Mouse (Mus musculus) neural tube, embryonic 14.5 days (tissue): ENCODE results near the gene Gnat1. TPM values are rescaled to one million over a fixed set of nuclear protein-coding genes. Genes with fewer than 3 reads are reported as not detected.

Source experiments
- ATAC-seq: fragments of 200-750 bp; cut with Nextera tagmentation; 2 replicates; pipeline ENCODE4 v1.8.0; 2017; ENCODE audit warnings: low read depth, mild to moderate bottlenecking, moderate TSS enrichment, moderate library complexity
- H3K27ac ChIP-seq: fragments of 300-500 bp; sonication (generic); 2 replicates; pipeline ENCODE4 v1.5.1; 2014; ENCODE audit warnings: low read depth, mild to moderate bottlenecking, control low read depth, low read length, moderate library complexity, mixed read lengths
- H3K27me3 ChIP-seq: fragments of 300-500 bp; sonication (generic); 2 replicates; pipeline ENCODE4 v1.6.1; 2014; ENCODE audit warnings: low read length; ENCODE audit not compliant: control insufficient read depth, insufficient read depth
- H3K36me3 ChIP-seq: fragments of 300-500 bp; sonication (generic); 2 replicates; pipeline ENCODE4 v1.6.1; 2014; ENCODE audit warnings: low read length, mixed read lengths; ENCODE audit not compliant: control insufficient read depth, insufficient read depth
- H3K4me1 ChIP-seq: fragments of 300-500 bp; sonication (generic); 2 replicates; pipeline ENCODE4 v1.6.1; 2014; ENCODE audit warnings: low read length; ENCODE audit not compliant: control insufficient read depth, insufficient read depth
- H3K4me2 ChIP-seq: fragments of 300-500 bp; sonication (generic); 2 replicates; pipeline ENCODE4 v1.6.1; 2014; ENCODE audit warnings: mild to moderate bottlenecking, low read depth, low read length, control low read depth
- H3K4me3 ChIP-seq: fragments of 300-500 bp; sonication (generic); 2 replicates; pipeline ENCODE4 v1.5.1; 2014; ENCODE audit warnings: low read depth, low read length, control low read depth, mixed read lengths
- H3K9ac ChIP-seq: fragments of 300-500 bp; sonication (generic); replicated peaks from 2 replicates; pipeline ENCODE4 v1.6.1; 2014; ENCODE audit warnings: low read depth, mild to moderate bottlenecking, control low read depth, low read length, mixed read lengths
- H3K9me3 ChIP-seq: fragments of 300-500 bp; sonication (generic); 2 replicates; pipeline ENCODE4 v1.6.1; 2016; ENCODE audit warnings: low read length; ENCODE audit not compliant: control insufficient read depth
- WGBS: fragments of 180-500 bp; shearing (Covaris S2); extraction: QIAGEN DNeasy Blood & Tissue Kit; methylation state at CpG from one replicate; pipeline ENCODE4 v1.1.7; 2014; 5-methylcytosine and 5-hydroxymethylcytosine counted together
- polyA plus RNA-seq: library from polyadenylated mRNA; unstranded; fragments of >200 nt; fragmentation: Nextera tagmentation; extraction: Ambion mirVana; gene quantifications from 2 replicates; pipeline ENCODE4 v1.2.1, GENCODE M21; 2014

Gene Gnat1
- polyA plus RNA-seq, 1 experiment from 2014 or later: 2.7 TPM

DNA sequence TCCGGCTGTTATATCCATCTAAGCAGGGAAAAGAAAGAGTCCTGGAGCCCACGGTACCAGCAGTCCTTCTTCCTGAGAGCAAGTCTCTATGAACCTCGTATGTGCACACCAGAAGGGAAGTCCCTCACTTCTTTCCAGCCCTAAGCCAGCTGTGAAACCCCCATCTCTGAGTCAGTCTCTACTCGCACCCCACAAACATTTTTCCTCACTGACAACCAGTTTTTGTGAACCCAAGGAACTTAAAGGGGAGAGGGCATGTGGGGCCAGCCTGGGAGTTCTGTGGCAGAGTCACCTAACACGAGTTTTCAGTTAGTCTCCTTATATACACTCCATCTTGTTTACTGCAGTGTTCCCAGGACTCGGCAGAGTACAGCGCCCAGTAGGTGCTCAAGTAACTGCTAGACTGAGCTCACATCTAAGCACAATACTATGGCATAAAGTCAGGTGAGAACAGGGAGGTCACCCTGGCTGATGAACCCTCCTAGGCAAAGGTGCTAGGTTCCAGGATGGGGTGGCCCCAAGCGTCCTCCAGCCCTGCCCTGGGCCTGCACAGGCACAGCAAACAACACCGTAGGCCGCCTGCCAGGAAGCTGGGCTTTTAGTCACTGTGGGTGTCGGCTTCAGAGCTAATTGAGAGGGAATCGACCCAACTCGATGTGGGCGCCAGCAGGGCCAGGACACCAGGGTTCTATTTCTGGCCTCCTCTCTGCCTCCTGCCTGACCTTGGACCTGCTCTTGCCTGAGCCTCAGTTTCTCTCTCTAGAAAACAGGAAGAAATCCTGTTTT, 24.0 kb upstream of the Gnat1 start:
- no peaks in the 10 kb centered on the region for H3K9me3 ChIP-seq
- peaks cover 50% of the 10 kb centered on the region for H3K4me1 ChIP-seq
- no peak overlapping the region for H3K4me3 ChIP-seq
- WGBS: 56% methylated on average over 14 of the region's 14 CpGs
- no peak for ATAC-seq
- no peak overlapping the region for H3K9ac ChIP-seq
- H3K36me3 ChIP-seq: 0 out of 2 replicates have a peak, but pooled peaks cover 3% of the 10 kb centered on the region
- no peak overlapping the region for H3K27ac ChIP-seq
- peaks cover 3% of the 10 kb centered on the region; the same call in 1 of the 2 replicates for H3K27me3 ChIP-seq
- no peak overlapping the region for H3K4me2 ChIP-seq

DNA sequence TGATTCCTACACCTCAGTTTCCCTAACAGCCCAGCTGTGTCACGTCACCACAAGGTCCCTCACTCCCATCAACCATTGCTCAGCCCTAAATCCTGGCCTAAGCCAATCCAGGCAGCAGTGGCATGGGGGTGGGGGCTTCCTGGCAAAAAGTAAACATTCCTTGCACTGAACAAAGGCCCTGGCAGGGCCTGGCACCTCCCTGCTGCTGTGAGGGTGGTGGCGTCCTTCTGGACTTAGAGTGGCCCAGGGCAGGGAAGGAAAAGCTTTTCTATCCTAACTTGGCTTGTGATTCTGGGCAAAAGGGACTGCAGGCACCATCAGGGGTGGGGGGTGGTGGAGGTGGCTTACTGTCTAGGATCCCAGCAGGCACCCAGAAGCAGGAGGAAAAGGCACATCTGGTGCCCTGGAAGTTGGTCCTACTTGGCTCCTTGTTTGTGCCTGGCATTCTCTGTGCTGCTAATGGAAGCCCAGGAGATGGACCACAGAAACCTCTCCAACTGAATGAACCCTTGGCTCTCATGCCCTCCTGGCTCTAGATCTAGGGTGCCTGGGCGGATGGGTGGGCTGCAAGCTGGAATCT, 23.2 kb upstream of the Gnat1 start:
- 76% methylated on average over 3 of the region's 3 CpGs for WGBS
- no peak overlapping the region for H3K27ac ChIP-seq

GRCm38 (mm10) chr9:107701594-107701993, 22.1 kb upstream of the Gnat1 start:
- H3K4me2 ChIP-seq: no peak overlapping the region
- peaks cover 59% of the 10 kb centered on the region for H3K4me1 ChIP-seq
- peak; percentile 23; the same call in 1 of the 2 replicates for ATAC-seq
- H3K9ac ChIP-seq: no peak overlapping the region
- no peak overlapping the region for H3K27ac ChIP-seq
- no peaks in the 10 kb centered on the region for H3K9me3 ChIP-seq
- H3K27me3 ChIP-seq: no peaks in the 10 kb centered on the region
- 37% methylated on average over 12 of the region's 12 CpGs for whole genome bisulfite sequencing
- 0 out of 2 replicates have a peak, but pooled peaks cover 3% of the 10 kb centered on the region for H3K36me3 ChIP-seq
- H3K4me3 ChIP-seq: no peak overlapping the region

More for the DNA sequence above, 23.2 kb upstream of the Gnat1 start:
- H3K4me1 ChIP-seq: peaks cover 59% of the 10 kb centered on the region
- no peak overlapping the region for H3K9ac ChIP-seq
- no peaks in the 10 kb centered on the region for H3K9me3 ChIP-seq
- no peak for ATAC-seq
- H3K36me3 ChIP-seq: 0 out of 2 replicates have a peak, but pooled peaks cover 3% of the 10 kb centered on the region
- no peak overlapping the region for H3K4me2 ChIP-seq
- no peak overlapping the region for H3K4me3 ChIP-seq
- H3K27me3 ChIP-seq: no peaks in the 10 kb centered on the region

DNA sequence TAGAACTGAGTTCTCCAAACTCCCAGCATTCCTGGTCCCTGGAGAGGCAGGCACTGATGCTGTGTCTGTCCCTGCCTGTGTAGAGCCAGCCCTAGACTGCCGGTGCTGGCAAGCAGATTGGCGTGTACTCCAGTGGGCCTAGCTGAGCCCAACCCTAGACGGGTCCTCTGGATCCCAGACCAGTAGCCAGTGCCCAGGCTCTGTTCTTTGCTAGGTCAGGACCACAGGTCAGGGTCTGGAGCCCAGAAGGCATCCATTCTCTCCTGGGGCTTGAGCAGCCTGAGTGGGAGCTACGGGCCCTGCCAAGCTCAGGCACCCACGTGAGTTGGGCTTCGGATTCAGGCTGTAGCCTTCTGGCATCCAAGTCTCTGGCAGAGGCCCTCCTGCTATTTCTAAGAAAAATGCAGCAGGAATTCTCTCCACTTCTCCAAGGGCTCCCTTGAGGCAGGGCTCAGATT, 20.6 kb upstream of the Gnat1 start:
- 41% methylated on average over 6 of the region's 6 CpGs for WGBS
- H3K9ac ChIP-seq: no peak overlapping the region
- H3K9me3 ChIP-seq: no peaks in the 10 kb centered on the region
- no peak overlapping the region for H3K4me3 ChIP-seq
- H3K36me3 ChIP-seq: 0 out of 2 replicates have a peak, but pooled peaks cover 3% of the 10 kb centered on the region
- H3K4me2 ChIP-seq: no peak overlapping the region
- peaks cover 58% of the 10 kb centered on the region for H3K4me1 ChIP-seq
- no peak for ATAC-seq
- H3K27me3 ChIP-seq: no peaks in the 10 kb centered on the region
- H3K27ac ChIP-seq: no peak overlapping the region

- Histone ChIP-seq H3K27me3 (no peaks in the 10 kb centered on the region), H3K4me3 (no peak overlapping the region), H3K9me3 (no peaks in the 10 kb centered on the region), H3K27ac (no peak overlapping the region), H3K9ac (no peak overlapping the region; the same call in 1 of the 2 replicates), H3K4me1 (peaks cover 58% of the 10 kb centered on the region), H3K36me3 (0 out of 2 replicates have a peak, but pooled peaks cover 3% of the 10 kb centered on the region), H3K4me2 (no peak overlapping the region)
- no peak for ATAC-seq
- 5% methylated on average over 9 of the region's 9 CpGs for WGBS
These were observed 20.0 kb upstream of the Gnat1 start for GRCm38 (mm10) chr9:107699376-107699980.

GRCm38 (mm10) chr9:107698611-107699190, 19.2 kb upstream of the Gnat1 start:
- peak overlapping the region; percentile 19; the same call in 1 of the 2 replicates for H3K4me2 ChIP-seq
- no peak overlapping the region for H3K4me3 ChIP-seq
- peak overlapping the region; percentile 16; the same call in 1 of the 2 replicates for H3K27ac ChIP-seq
- 15% methylated on average over 14 of the region's 14 CpGs for WGBS
- ATAC-seq: no peak
- peaks cover 56% of the 10 kb centered on the region for H3K4me1 ChIP-seq
- H3K9me3 ChIP-seq: no peaks in the 10 kb centered on the region
- no peak overlapping the region for H3K9ac ChIP-seq
- H3K27me3 ChIP-seq: no peaks in the 10 kb centered on the region
- 0 out of 2 replicates have a peak, but pooled peaks cover under 1% of the 10 kb centered on the region for H3K36me3 ChIP-seq

DNA sequence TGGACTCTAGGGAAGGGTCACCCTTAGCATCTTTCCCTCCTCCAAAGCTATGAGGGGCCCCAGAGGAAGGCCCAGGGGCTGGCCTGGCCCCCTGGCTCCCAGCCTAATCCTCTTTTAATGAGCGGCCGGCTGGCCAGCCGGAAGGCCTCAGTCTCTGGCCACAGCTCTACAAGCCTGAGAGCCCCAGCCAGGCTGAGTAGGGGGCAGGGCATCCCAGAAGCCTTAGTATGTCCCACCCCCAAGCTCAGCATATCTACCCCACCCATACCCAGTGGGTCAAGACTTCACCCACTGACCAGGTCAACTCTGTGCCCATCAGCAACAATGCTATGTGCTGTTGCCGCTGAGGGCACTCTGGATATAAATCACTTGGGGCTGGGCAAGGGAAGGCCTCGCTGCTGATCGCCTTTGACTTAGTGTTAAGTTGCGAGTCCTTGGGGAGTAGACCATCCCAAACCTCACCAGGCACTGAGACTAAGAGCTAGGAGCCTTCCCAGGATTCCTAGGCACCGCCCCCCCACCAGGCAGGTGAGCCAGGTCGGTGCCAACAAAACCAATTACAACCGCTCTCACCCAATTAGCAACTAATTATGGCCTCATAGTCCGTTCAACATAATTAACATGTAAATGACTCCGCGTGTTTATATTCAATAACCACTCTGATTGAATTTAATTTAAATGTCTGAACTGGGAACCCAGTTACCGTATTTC, 18.5 kb upstream of the Gnat1 start:
- H3K27me3 ChIP-seq: no peaks in the 10 kb centered on the region
- H3K9ac ChIP-seq: no peak overlapping the region
- no peak overlapping the region; the same call in 1 of the 2 replicates for H3K27ac ChIP-seq
- 0 out of 2 replicates have a peak, but pooled peaks have one; percentile 29 for ATAC-seq
- no peaks in the 10 kb centered on the region for H3K36me3 ChIP-seq
- H3K4me3 ChIP-seq: no peak overlapping the region
- H3K9me3 ChIP-seq: no peaks in the 10 kb centered on the region
- H3K4me2 ChIP-seq: peak overlapping the region; percentile 19; the same call in 1 of the 2 replicates
- H3K4me1 ChIP-seq: peaks cover 53% of the 10 kb centered on the region
- WGBS: 11% methylated on average over 14 of the region's 14 CpGs

DNA sequence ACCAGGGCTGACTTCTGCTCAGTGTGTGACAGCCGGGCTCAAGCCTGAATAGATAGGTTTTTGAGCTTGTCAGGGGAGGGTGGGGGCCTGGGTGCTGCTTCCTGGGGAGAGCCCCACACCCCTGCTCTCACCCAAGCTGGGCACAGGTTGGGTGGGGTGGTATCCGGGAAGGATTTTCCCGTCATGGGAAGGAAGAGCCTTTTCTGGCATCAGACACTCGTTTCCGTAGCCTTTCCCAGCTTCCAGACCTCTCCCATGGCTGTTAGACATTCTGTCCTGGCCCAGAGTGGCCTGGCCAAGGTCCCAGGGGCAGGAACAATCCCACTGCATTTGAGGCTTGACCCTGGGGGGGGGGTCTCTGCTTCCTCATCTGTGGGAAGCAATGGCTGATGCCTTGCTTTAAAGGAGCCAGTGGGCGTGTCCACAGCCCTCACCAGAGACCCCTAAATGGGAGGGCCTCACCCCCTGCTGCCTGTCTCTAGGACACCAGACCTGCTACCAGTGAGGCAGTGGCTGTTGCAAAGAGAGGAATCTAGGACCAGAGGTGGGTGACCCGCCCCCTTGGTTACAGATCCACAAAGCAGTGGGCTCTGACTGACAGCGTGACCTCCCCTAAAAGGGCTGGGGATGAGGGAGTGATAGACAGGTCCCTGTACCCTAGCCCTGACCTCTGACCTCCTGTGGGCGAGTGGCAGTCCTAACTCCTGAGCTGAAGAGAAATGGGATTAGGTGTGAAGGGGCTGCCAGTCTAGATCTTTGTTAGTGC, 17.5 kb upstream of the Gnat1 start:
- H3K27me3 ChIP-seq: no peaks in the 10 kb centered on the region
- 35% methylated on average over 9 of the region's 9 CpGs for WGBS
- no peak overlapping the region for H3K4me2 ChIP-seq
- H3K27ac ChIP-seq: no peak overlapping the region
- peaks cover 47% of the 10 kb centered on the region for H3K4me1 ChIP-seq
- H3K9ac ChIP-seq: no peak overlapping the region
- no peaks in the 10 kb centered on the region for H3K9me3 ChIP-seq
- ATAC-seq: no peak
- no peak overlapping the region for H3K4me3 ChIP-seq
- no peaks in the 10 kb centered on the region; the same call in 1 of the 2 replicates for H3K36me3 ChIP-seq
